Mouse (Mus musculus): ENCODE measurements around the gene Adamts2.

DNA sequence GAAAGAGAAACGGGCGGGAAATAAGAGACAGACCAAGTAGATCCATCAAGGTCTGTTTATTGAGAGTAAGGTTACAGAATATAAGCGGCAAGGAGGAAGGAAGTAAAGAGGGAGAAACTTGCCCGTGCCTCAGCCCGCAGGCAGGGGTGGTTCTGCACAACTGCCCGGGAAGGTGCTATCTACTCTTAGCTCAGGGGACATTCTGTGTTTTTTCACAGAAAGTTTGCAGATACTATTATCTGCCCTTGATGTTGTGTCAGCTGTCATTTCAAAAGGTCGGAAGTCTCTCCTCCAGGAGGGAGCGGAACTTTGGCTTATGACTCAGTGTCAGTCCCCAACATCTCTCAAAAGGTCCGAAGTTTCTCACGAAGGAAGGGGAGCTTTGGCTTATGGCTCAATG is 247.4 kb downstream of the Adamts2 start:
- no peak for TF ChIP-seq CTCF (IDR thresholded peaks at IDR 0.05; ENCODE audit: low read depth)
- TF ChIP-seq EP300 (IDR thresholded peaks at IDR 0.05; ENCODE audit: low read depth) = no peak

Data from heart, postnatal 0 days (tissue).